16 mouse cellular contexts compared by ENCODE assay signal in the genomic region with DNA sequence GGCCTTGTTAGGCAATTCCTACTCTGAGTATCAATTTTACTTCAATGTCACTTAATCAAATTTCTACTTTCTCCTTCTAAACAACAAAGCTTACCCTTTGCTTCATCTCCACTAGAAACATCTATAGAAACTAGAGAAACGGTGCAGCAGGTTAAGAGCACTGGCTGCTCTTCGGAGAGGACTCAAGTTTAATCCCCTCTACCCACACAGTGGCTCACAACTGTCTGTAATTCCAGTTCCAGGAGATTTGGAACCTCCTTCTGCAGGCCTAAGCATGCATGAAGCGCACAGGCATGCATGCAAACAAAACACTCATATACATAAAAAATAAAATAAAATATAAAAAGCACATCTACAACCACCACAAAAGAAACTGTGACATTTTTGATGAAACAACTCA. TPM values are rescaled to one million over a fixed set of nuclear protein-coding genes. Genes with fewer than 3 reads are reported as not detected.
A peak's percentile ranks its signal among the peaks of the same experiment; 100 is the strongest.
DNase-seq lines count a peak whose midpoint lies in the region; ATAC-seq and TF ChIP-seq lines count a peak whose summit lies in the region.
"Had no signal": no experiment of that assay in that cellular context is flagged by ENCODE, and none has a peak within 500 bp of the region (broad histone marks: within the 10 kb centered on the region; RNA-seq: fewer than 3 reads in every experiment).

No protein-coding gene starts in this region.

- peaks cover 68% of the 10 kb centered on the region for H3K79me2 ChIP-seq in myocyte (ENCODE audit: control insufficient read depth, insufficient read depth)

- no peak overlapping the region for H3K4me3 ChIP-seq in heart, embryonic 14.5 days (ENCODE audit: control insufficient read depth in 1 of 2, insufficient read depth in 1 of 2, low read depth in 1 of 2, low read length in 2 of 2)
- H3K4me3 ChIP-seq in limb, embryonic 13.5 days: no peak overlapping the region
- H3K4me3 ChIP-seq in limb, embryonic 10.5 days: no peak overlapping the region
- 0 out of 2 replicates have a peak overlapping the region, but pooled peaks have one; percentile 99 for H3K4me3 ChIP-seq in embryonic fibroblast, embryonic 13.5 days (ENCODE audit: insufficient read depth, low read length)
- peak overlapping the region; percentile 97 for H3K4me3 ChIP-seq in myocyte
- H3K4me3 ChIP-seq: neural tube, embryonic 12.5 days had no signal

- no peak for TF ChIP-seq CTCF in embryonic fibroblast, embryonic 13.5 days (IDR thresholded peaks at IDR 0.05; ENCODE audit: borderline replicate concordance, insufficient read depth, low read length)

- TF ChIP-seq POLR2A in embryonic fibroblast, embryonic 13.5 days (IDR thresholded peaks at IDR 0.05; ENCODE audit: low read depth, low read length): no peak
- TF ChIP-seq POLR2A in myocyte (IDR thresholded peaks at IDR 0.05; ENCODE audit: insufficient read length, low read depth): no peak

- H3K4me2 ChIP-seq in heart, embryonic 14.5 days (ENCODE audit: low read length): no peak overlapping the region
- peak overlapping the region; percentile 94; the same call in 1 of the 2 replicates for H3K4me2 ChIP-seq in limb, embryonic 13.5 days (replicated peaks)
- H3K4me2 ChIP-seq in myocyte (ENCODE audit: low read depth): peak overlapping the region; percentile 100

- no peaks in the 10 kb centered on the region for H3K36me3 ChIP-seq in heart, embryonic 14.5 days (ENCODE audit: control insufficient read depth, insufficient read depth, low read length)
- peaks cover 2% of the 10 kb centered on the region; the same call in 1 of the 2 replicates for H3K36me3 ChIP-seq in limb, embryonic 13.5 days
- peaks cover 10% of the 10 kb centered on the region; the same call in 1 of the 2 replicates for H3K36me3 ChIP-seq in limb, embryonic 10.5 days
- H3K36me3 ChIP-seq in myocyte (ENCODE audit: control insufficient read depth, insufficient read depth): no peaks in the 10 kb centered on the region
- H3K36me3 ChIP-seq: neural tube, embryonic 12.5 days had no signal

- no peak overlapping the region for H3K27ac ChIP-seq in heart, embryonic 14.5 days (replicated peaks in 1 of 2; ENCODE audit: control insufficient read depth in 1 of 2, insufficient read depth in 1 of 2, low read depth in 2 of 2, low read length in 2 of 2)
- no peak overlapping the region for H3K27ac ChIP-seq in limb, embryonic 13.5 days
- H3K27ac ChIP-seq in limb, embryonic 10.5 days: no peak overlapping the region
- H3K27ac ChIP-seq in embryonic fibroblast, embryonic 13.5 days (ENCODE audit: insufficient read depth, low read length): no peak overlapping the region
- H3K27ac ChIP-seq: forebrain, embryonic 13.5 days; neural tube, embryonic 12.5 days had no signal

- no peak overlapping the region for H3ac ChIP-seq in myocyte (ENCODE audit: control insufficient read depth, insufficient read length)

- DNase-seq in heart, adult 8-10 months (ENCODE audit: low spot score): no peak
- no peak for DNase-seq in limb, embryonic 10.5 days (ENCODE audit: low spot score)
- DNase-seq in c-Kit-positive CD71-positive TER-119-positive erythroid progenitor cells, embryonic 14.5 days (ENCODE audit: low spot score): no peak
- DNase-seq: adrenal gland, postnatal 14 days; cerebellum, postnatal 10 days; kidney, postnatal 14 days; lung, postnatal 36 days; midbrain, embryonic 14.5 days; thymus, postnatal 4 days had no signal

- H3K9ac ChIP-seq in heart, embryonic 14.5 days (ENCODE audit: low read length): 0 out of 2 replicates have a peak overlapping the region, but pooled peaks have one; percentile 98
- no peak overlapping the region for H3K9ac ChIP-seq in limb, embryonic 13.5 days
- H3K9ac ChIP-seq: forebrain, embryonic 13.5 days; neural tube, embryonic 12.5 days had no signal

- no peaks in the 10 kb centered on the region for H3K27me3 ChIP-seq in heart, embryonic 14.5 days (ENCODE audit: control insufficient read depth, insufficient read depth, low read length)
- no peaks in the 10 kb centered on the region for H3K27me3 ChIP-seq in limb, embryonic 13.5 days
- no peaks in the 10 kb centered on the region for H3K27me3 ChIP-seq in limb, embryonic 10.5 days (ENCODE audit: low read depth, poor library complexity, severe bottlenecking)
- H3K27me3 ChIP-seq in myocyte (ENCODE audit: control insufficient read depth, insufficient read depth, insufficient read length): no peaks in the 10 kb centered on the region
- H3K27me3 ChIP-seq: forebrain, embryonic 13.5 days; neural tube, embryonic 12.5 days had no signal

- WGBS in heart, embryonic 14.5 days: 87% methylated on average over 3 of the region's 3 CpGs
- 86% methylated on average over 3 of the region's 3 CpGs for WGBS in limb, embryonic 13.5 days
- 95% methylated on average over 3 of the region's 3 CpGs for WGBS in limb, embryonic 10.5 days

- no peaks in the 10 kb centered on the region for H3K9me3 ChIP-seq in heart, embryonic 14.5 days (ENCODE audit: control insufficient read depth, low read length)
- no peaks in the 10 kb centered on the region for H3K9me3 ChIP-seq in limb, embryonic 13.5 days
- no peaks in the 10 kb centered on the region for H3K9me3 ChIP-seq in limb, embryonic 10.5 days (replicated peaks)
- H3K9me3 ChIP-seq: forebrain, embryonic 13.5 days; neural tube, embryonic 12.5 days had no signal

- H3K4me1 ChIP-seq in heart, embryonic 14.5 days (ENCODE audit: control insufficient read depth in 2 of 2, insufficient read depth in 2 of 2, low read length in 2 of 2): peaks cover 0 to 18% of the 10 kb centered on the region in 2 experiments; a peak in 3 of 4 replicates
- peaks cover 24% of the 10 kb centered on the region for H3K4me1 ChIP-seq in limb, embryonic 13.5 days
- H3K4me1 ChIP-seq in limb, embryonic 10.5 days: peaks cover 24% of the 10 kb centered on the region
- peaks cover 2% of the 10 kb centered on the region; the same call in 1 of the 2 replicates for H3K4me1 ChIP-seq in embryonic fibroblast, embryonic 13.5 days (ENCODE audit: control insufficient read depth, insufficient read depth, low read length)

- ATAC-seq in heart, embryonic 14.5 days (ENCODE audit: insufficient number of reproducible peaks, insufficient read depth, low FRiP score, low read depth): no peak
- ATAC-seq in limb, embryonic 13.5 days (ENCODE audit: low FRiP score, low read depth): no peak
- ATAC-seq: forebrain, embryonic 13.5 days; hindbrain, embryonic 16.5 days had no signal

TF ChIP-seq in myocyte, 11 proteins besides CTCF, POLR2A, EP300 and RAD21:
- TF ChIP-seq USF1 (IDR thresholded peaks at IDR 0.05; ENCODE audit: low read depth) (no peak), SRF (IDR thresholded peaks at IDR 0.05; ENCODE audit: control insufficient read depth, insufficient read length, low read depth) (no peak), CEBPB (IDR thresholded peaks at IDR 0.05; ENCODE audit: insufficient read depth, poor library complexity, severe bottlenecking) (no peak), MAX (IDR thresholded peaks at IDR 0.05; ENCODE audit: low read depth) (no peak), TCF12 (IDR thresholded peaks at IDR 0.05; ENCODE audit: insufficient read depth, poor library complexity, severe bottlenecking) (no peak), TCF3 (IDR thresholded peaks at IDR 0.05; ENCODE audit: insufficient read length, low read depth) (no peak), REST (IDR thresholded peaks at IDR 0.05; ENCODE audit: insufficient read depth, insufficient read length) (no peak), E2F4 (IDR thresholded peaks at IDR 0.05; ENCODE audit: insufficient read depth) (no peak), MYOG (IDR thresholded peaks at IDR 0.05; ENCODE audit: control insufficient read depth in 1 of 3, insufficient read depth in 1 of 3, insufficient read length in 2 of 3, low read depth in 2 of 3) (no peak), POLR2AphosphoS2 (IDR thresholded peaks at IDR 0.05; ENCODE audit: insufficient read length, low read depth) (no peak), MYOD1 (IDR thresholded peaks at IDR 0.05; ENCODE audit: control insufficient read depth in 1 of 3, insufficient read length in 2 of 3, low read depth in 2 of 3) (no peak)

RNA-seq across cellular contexts. Expression of a gene that starts 5.0 kb away (rescaled TPM):
- polyA plus RNA-seq in heart, embryonic 14.5 days (2014; fragmentation: Nextera tagmentation; extraction: Ambion mirVana): 251 and 261 TPM in 2 replicates
- total RNA-seq in heart, adult 8-10 months (2022): 100 to 1,000 TPM; 306 to 336 (median 326) TPM
- polyA plus RNA-seq in limb, embryonic 13.5 days (2015; fragmentation: Nextera tagmentation; extraction: Ambion mirVana): 138 and 140 TPM in 2 replicates
- polyA plus RNA-seq in limb, embryonic 10.5 days (2016; fragmentation: Nextera tagmentation; extraction: Ambion mirVana): 113 and 121 TPM in 2 replicates
- 284 and 297 TPM in 2 replicates for polyA plus RNA-seq in embryonic fibroblast, embryonic 13.5 days (2011; ENCODE audit: insufficient read length, low read depth, missing spikeins)
- 298 TPM for polyA plus RNA-seq in myocyte (2012; fragmentation: generic; extraction: Trizol)

Comparison
In these comparisons a context has a peak if more than half of its experiments do, and no peak if none do; other contexts are left out.
1. H3K4me3 ChIP-seq: peak in embryonic fibroblast, embryonic 13.5 days (single experiment) and myocyte (single experiment); none in heart, embryonic 14.5 days (0 of 2), limb, embryonic 13.5 days (single experiment) and limb, embryonic 10.5 days (single experiment).